Mouse (Mus musculus) CD8-positive naive resting alpha-beta T cell, adult 2 months (primary cell): ENCODE data around the gene Ifnl2.

Source experiments
- DNase-seq, 2 experiments: peaks; one replicate each; pipeline ENCODE4 v3.0.0; 2022; ENCODE audit warnings: low read depth in 2 of 2, low spot score in 2 of 2

Gene Ifnl2

GRCm38 (mm10) chr7:28492310-28492709 is 17.9 kb downstream of the Ifnl2 start:
- DNase-seq = no peak

- DNase-seq = no peak
Observed at GRCm38 (mm10) chr7:28490903-28491302, 19.4 kb downstream of the Ifnl2 start.

- peak in 1 of 2 experiments; percentile 34 for DNase-seq
Observed at GRCm38 (mm10) chr7:28490410-28490809, 19.8 kb downstream of the Ifnl2 start.

GRCm38 (mm10) chr7:28488030-28488491 is 22.2 kb downstream of the Ifnl2 start:
- no peak for DNase-seq

- no peak for DNase-seq
Observed at GRCm38 (mm10) chr7:28484192-28484591, 26.1 kb downstream of the Ifnl2 start.

GRCm38 (mm10) chr7:28482854-28483253 is 27.4 kb downstream of the Ifnl2 start:
- no peak for DNase-seq

- DNase-seq = no peak
Observed at GRCm38 (mm10) chr7:28478854-28479253, 31.4 kb downstream of the Ifnl2 start.

- DNase-seq = no peak
Observed at GRCm38 (mm10) chr7:28477363-28477762, 32.9 kb downstream of the Ifnl2 start.

- DNase-seq = no peak
Observed at GRCm38 (mm10) chr7:28476191-28476590, 34.1 kb downstream of the Ifnl2 start.

- DNase-seq = no peak
Observed at GRCm38 (mm10) chr7:28467213-28467751, 43.0 kb downstream of the Ifnl2 start.

- no peak for DNase-seq
Observed at GRCm38 (mm10) chr7:28466721-28467212, 43.5 kb downstream of the Ifnl2 start.

GRCm38 (mm10) chr7:28464416-28465212 is 45.6 kb downstream of the Ifnl2 start:
- DNase-seq = no peak

GRCm38 (mm10) chr7:28462769-28463168 is 47.5 kb downstream of the Ifnl2 start:
- no peak for DNase-seq

GRCm38 (mm10) chr7:28460361-28460760 is 49.9 kb downstream of the Ifnl2 start:
- no peak for DNase-seq
